Mouse (Mus musculus): ENCODE results near the gene St3gal2. TPM values are rescaled to one million over a fixed set of nuclear protein-coding genes. Genes with fewer than 3 reads are reported as not detected.

The St3gal2 gene
- total and polyA plus RNA-seq, 3 experiments = 20.2 to 25.9 (median 22.0) TPM

GRCm38 (mm10) chr8:110887551-110887950, 32.2 kb upstream of the St3gal2 start:
- DNase-seq = peak in 1 of 2 experiments; percentile 22
- Histone ChIP-seq H3K79me2 (replicated peaks; ENCODE audit: control insufficient read depth, insufficient read depth, low read length) (no peaks in the 10 kb centered on the region), H3K4me1 (ENCODE audit: control insufficient read depth, insufficient read depth, low read length) (no peaks in the 10 kb centered on the region), H3K27ac (no peak overlapping the region), H3K9ac (ENCODE audit: low read depth, low read length) (no peak overlapping the region), H3K27me3 (ENCODE audit: control insufficient read depth, insufficient read depth, low read length) (no peaks in the 10 kb centered on the region), H3K4me3 (no peak overlapping the region), H3K36me3 (ENCODE audit: control insufficient read depth, insufficient read depth, low read length) (no peaks in the 10 kb centered on the region)
- WGBS = 89% methylated on average over 10 of the region's 10 CpGs
- TF ChIP-seq CTCF (IDR thresholded peaks at IDR 0.05) = no peak
- TF ChIP-seq EP300 (IDR thresholded peaks at IDR 0.05; ENCODE audit: insufficient read depth, low read depth, low read length) = no peak
- no peak for TF ChIP-seq POLR2A (IDR thresholded peaks at IDR 0.05; ENCODE audit: insufficient read depth, low read depth, low read length)
- intact Hi-C loops (cut with DNase I) = no loop called here

GRCm38 (mm10) chr8:110888441-110888840, 31.3 kb upstream of the St3gal2 start:
- WGBS = 93% methylated on average over 8 of the region's 8 CpGs
- Histone ChIP-seq H3K9ac (ENCODE audit: low read depth, low read length) (no peak overlapping the region), H3K27me3 (ENCODE audit: control insufficient read depth, insufficient read depth, low read length) (no peaks in the 10 kb centered on the region), H3K79me2 (replicated peaks; ENCODE audit: control insufficient read depth, insufficient read depth, low read length) (no peaks in the 10 kb centered on the region), H3K27ac (no peak overlapping the region), H3K36me3 (ENCODE audit: control insufficient read depth, insufficient read depth, low read length) (no peaks in the 10 kb centered on the region), H3K4me3 (no peak overlapping the region), H3K4me1 (ENCODE audit: control insufficient read depth, insufficient read depth, low read length) (no peaks in the 10 kb centered on the region)
- intact Hi-C loops (cut with DNase I) = no loop called here
- DNase-seq = no peak
- TF ChIP-seq CTCF (IDR thresholded peaks at IDR 0.05) (no peak), POLR2A (IDR thresholded peaks at IDR 0.05; ENCODE audit: insufficient read depth, low read depth, low read length) (no peak), EP300 (IDR thresholded peaks at IDR 0.05; ENCODE audit: insufficient read depth, low read depth, low read length) (no peak)

- no peak for TF ChIP-seq CTCF (IDR thresholded peaks at IDR 0.05)
- TF ChIP-seq POLR2A (IDR thresholded peaks at IDR 0.05; ENCODE audit: insufficient read depth, low read depth, low read length) = no peak
- no peak for TF ChIP-seq EP300 (IDR thresholded peaks at IDR 0.05; ENCODE audit: insufficient read depth, low read depth, low read length)
- no peaks in the 10 kb centered on the region for H3K4me1 ChIP-seq (ENCODE audit: control insufficient read depth, insufficient read depth, low read length)
- no peaks in the 10 kb centered on the region for H3K36me3 ChIP-seq (ENCODE audit: control insufficient read depth, insufficient read depth, low read length)
- 82% methylated on average over 16 of the region's 16 CpGs for WGBS
- H3K4me3 ChIP-seq = no peak overlapping the region
- no peaks in the 10 kb centered on the region for H3K27me3 ChIP-seq (ENCODE audit: control insufficient read depth, insufficient read depth, low read length)
- no peak overlapping the region for H3K27ac ChIP-seq
- H3K9ac ChIP-seq (ENCODE audit: low read depth, low read length) = no peak overlapping the region
- no peak for DNase-seq
- intact Hi-C loops (cut with DNase I) = no loop called here
- H3K79me2 ChIP-seq (replicated peaks; ENCODE audit: control insufficient read depth, insufficient read depth, low read length) = no peaks in the 10 kb centered on the region
These were observed 30.9 kb upstream of the St3gal2 start for GRCm38 (mm10) chr8:110888860-110889259.

- H3K4me3 ChIP-seq = no peak overlapping the region
- no peak for DNase-seq
- H3K27ac ChIP-seq = no peak overlapping the region
- intact Hi-C loops (cut with DNase I) = no loop called here
- no peak overlapping the region for H3K9ac ChIP-seq (ENCODE audit: low read depth, low read length)
- no peaks in the 10 kb centered on the region for H3K79me2 ChIP-seq (replicated peaks; ENCODE audit: control insufficient read depth, insufficient read depth, low read length)
- H3K4me1 ChIP-seq (ENCODE audit: control insufficient read depth, insufficient read depth, low read length) = no peaks in the 10 kb centered on the region
- TF ChIP-seq EP300 (IDR thresholded peaks at IDR 0.05; ENCODE audit: insufficient read depth, low read depth, low read length) = no peak
- no peak for TF ChIP-seq CTCF (IDR thresholded peaks at IDR 0.05)
- no peak for TF ChIP-seq POLR2A (IDR thresholded peaks at IDR 0.05; ENCODE audit: insufficient read depth, low read depth, low read length)
- no peaks in the 10 kb centered on the region for H3K27me3 ChIP-seq (ENCODE audit: control insufficient read depth, insufficient read depth, low read length)
- WGBS = 78% methylated on average over 12 of the region's 12 CpGs
- no peaks in the 10 kb centered on the region for H3K36me3 ChIP-seq (ENCODE audit: control insufficient read depth, insufficient read depth, low read length)
These were observed 29.7 kb upstream of the St3gal2 start for GRCm38 (mm10) chr8:110889904-110890470.

- TF ChIP-seq EP300 (IDR thresholded peaks at IDR 0.05; ENCODE audit: insufficient read depth, low read depth, low read length) (no peak), CTCF (IDR thresholded peaks at IDR 0.05) (no peak), POLR2A (IDR thresholded peaks at IDR 0.05; ENCODE audit: insufficient read depth, low read depth, low read length) (no peak)
- no peak overlapping the region for H3K27ac ChIP-seq
- intact Hi-C loops (cut with DNase I) = no loop called here
- no peaks in the 10 kb centered on the region for H3K79me2 ChIP-seq (replicated peaks; ENCODE audit: control insufficient read depth, insufficient read depth, low read length)
- H3K36me3 ChIP-seq (ENCODE audit: control insufficient read depth, insufficient read depth, low read length) = no peaks in the 10 kb centered on the region
- H3K9ac ChIP-seq (ENCODE audit: low read depth, low read length) = no peak overlapping the region
- H3K4me3 ChIP-seq = no peak overlapping the region
- no peaks in the 10 kb centered on the region for H3K27me3 ChIP-seq (ENCODE audit: control insufficient read depth, insufficient read depth, low read length)
- no peaks in the 10 kb centered on the region for H3K4me1 ChIP-seq (ENCODE audit: control insufficient read depth, insufficient read depth, low read length)
- WGBS = 90% methylated on average over 7 of the region's 7 CpGs
- no peak for DNase-seq
These were observed 27.7 kb upstream of the St3gal2 start for GRCm38 (mm10) chr8:110892040-110892439.

- WGBS = 100% methylated on average over 2 of the region's 2 CpGs
- Histone ChIP-seq H3K4me3 (no peak overlapping the region), H3K9ac (ENCODE audit: low read depth, low read length) (no peak overlapping the region), H3K27me3 (ENCODE audit: control insufficient read depth, insufficient read depth, low read length) (no peaks in the 10 kb centered on the region), H3K36me3 (ENCODE audit: control insufficient read depth, insufficient read depth, low read length) (no peaks in the 10 kb centered on the region), H3K27ac (no peak overlapping the region), H3K79me2 (replicated peaks; ENCODE audit: control insufficient read depth, insufficient read depth, low read length) (no peaks in the 10 kb centered on the region), H3K4me1 (ENCODE audit: control insufficient read depth, insufficient read depth, low read length) (no peaks in the 10 kb centered on the region)
- TF ChIP-seq POLR2A (IDR thresholded peaks at IDR 0.05; ENCODE audit: insufficient read depth, low read depth, low read length) = no peak
- TF ChIP-seq CTCF (IDR thresholded peaks at IDR 0.05) = no peak
- TF ChIP-seq EP300 (IDR thresholded peaks at IDR 0.05; ENCODE audit: insufficient read depth, low read depth, low read length) = no peak
- DNase-seq = no peak
- intact Hi-C loops (cut with DNase I) = no loop called here
These were observed 26.8 kb upstream of the St3gal2 start for GRCm38 (mm10) chr8:110892913-110893312.
